Mouse (Mus musculus) ovary, postnatal 14 days (tissue): ENCODE data around the gene Cygb.
"Not testable (repeated sequence)": the region's sequence is repeated elsewhere in the genome, so short reads cannot be mapped to it uniquely, and the experiment has no call there.

ENCODE experiments used
- DNase-seq: peaks from one replicate; pipeline ENCODE4 v3.0.0; 2022; ENCODE audit warnings: low spot score

The Cygb gene

DNA sequence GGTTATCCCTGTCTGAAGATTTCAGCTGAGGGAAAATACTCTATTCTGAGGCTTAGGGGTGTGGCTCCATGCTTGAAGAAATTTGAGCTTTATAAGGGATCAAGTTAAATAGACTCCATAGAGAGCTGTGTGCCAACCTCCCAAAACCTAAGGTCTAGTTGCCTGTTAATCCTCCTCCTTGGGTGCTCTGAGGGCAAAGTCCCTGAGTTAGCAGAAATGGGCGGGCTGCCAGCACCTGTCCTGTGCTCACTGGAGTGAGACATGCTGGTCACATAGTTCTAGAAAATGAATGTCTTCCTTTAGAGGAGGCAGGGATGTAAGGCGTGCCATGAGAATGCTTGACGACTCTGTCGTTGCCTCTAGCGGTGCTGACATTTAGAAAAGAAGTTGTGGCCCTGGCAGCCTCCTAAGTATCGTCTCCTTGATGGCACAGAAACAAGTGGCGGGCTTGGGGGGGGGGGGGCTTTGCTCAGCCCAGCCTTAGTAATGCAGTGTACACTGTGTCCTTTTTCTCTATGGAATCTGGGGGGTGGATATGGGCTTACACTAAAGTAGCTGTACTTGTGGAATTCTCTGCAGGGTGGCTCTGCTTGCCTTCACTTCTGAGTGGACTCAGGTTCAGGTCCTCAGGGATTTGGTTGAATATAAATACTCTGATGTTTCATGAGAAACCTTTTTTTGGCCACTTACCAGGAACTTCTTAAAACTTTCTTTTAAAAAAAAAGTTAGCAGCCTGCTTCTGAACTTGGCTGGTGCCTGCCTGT, 20.7 kb upstream of the Cygb start:
- DNase-seq: no peak

GRCm38 (mm10) chr11:116673410-116673809, 19.3 kb upstream of the Cygb start:
- no peak for DNase-seq

GRCm38 (mm10) chr11:116672595-116672994, 18.5 kb upstream of the Cygb start:
- no peak for DNase-seq

DNA sequence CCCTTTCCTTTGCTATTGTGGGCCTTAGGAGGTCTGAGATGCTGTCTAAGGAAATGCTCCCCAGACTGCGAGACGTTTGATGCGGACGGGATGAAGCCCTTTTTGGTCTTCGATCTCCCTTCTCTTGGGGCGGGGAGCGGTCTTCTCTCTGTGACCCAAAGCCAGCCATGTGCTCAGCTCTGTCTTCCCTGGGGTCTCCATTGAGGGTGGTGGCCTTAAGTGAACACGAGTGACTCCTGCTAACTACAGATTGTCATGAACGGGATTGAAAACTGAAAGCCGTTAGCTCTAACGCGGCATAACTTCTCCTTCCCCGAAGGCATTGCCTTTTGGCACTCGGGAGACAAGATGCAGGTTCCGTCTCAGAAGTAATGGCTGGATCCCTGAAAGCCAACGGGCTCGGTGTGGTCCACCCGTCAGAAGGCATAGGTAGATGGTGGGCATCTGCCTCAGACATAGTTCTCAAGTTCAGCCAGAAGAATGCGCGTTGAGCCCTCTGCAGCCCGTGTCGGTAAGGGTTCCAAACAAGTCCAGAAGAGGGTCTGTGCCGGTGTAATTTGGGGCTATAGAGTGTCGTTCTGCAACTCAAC, 17.8 kb upstream of the Cygb start:
- no peak for DNase-seq

DNA sequence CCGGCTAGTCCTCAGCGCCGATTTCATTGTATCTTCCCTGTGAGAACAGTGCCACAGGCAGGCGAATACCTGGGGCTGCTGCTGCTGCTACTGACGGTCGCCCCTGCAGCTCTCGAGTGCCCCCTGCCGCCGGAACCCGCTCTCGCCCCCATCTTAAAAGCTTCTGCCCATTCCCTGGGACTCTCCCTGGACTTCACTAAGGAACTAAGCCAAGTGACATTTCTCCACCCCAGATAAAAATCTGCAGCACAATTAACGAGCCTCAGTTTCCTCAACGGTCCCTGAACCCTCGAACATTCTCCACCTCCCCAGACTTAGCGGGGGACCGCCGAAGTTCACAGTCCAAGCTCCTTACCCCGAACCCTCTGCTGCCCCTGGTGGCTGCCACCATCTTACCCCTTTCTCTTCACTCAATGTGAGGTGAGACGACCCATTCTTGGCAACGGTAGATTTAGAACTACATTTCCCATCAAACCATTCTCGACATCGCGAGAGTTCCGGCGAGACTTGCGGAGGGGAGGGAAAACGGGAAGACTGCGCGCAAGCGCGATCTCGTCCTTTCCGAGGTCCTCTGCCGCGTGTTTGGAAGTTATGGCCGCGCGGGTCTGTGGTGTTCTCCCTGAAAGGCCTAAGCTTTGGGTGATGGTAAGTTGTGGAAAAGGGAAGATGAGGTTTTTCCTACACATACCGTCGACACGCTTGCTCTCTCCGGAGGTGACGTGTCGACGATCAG, 17.2 kb upstream of the Cygb start:
- peak; percentile 96 for DNase-seq

- DNase-seq: no peak
These were observed 16.3 kb upstream of the Cygb start for GRCm38 (mm10) chr11:116670386-116670785.

GRCm38 (mm10) chr11:116669787-116670365, 15.8 kb upstream of the Cygb start:
- DNase-seq: no peak

GRCm38 (mm10) chr11:116669316-116669715, 15.2 kb upstream of the Cygb start:
- no peak for DNase-seq

GRCm38 (mm10) chr11:116668839-116669238, 14.7 kb upstream of the Cygb start:
- no peak for DNase-seq

- DNase-seq: no peak
These were observed 14.3 kb upstream of the Cygb start for GRCm38 (mm10) chr11:116668381-116668825.

- DNase-seq: no peak
These were observed 13.8 kb upstream of the Cygb start for GRCm38 (mm10) chr11:116667930-116668329.

GRCm38 (mm10) chr11:116667012-116667411, 12.9 kb upstream of the Cygb start:
- not testable (repeated sequence) for DNase-seq

GRCm38 (mm10) chr11:116666566-116666965, 12.5 kb upstream of the Cygb start:
- DNase-seq: no peak

GRCm38 (mm10) chr11:116665289-116665688, 11.2 kb upstream of the Cygb start:
- no peak for DNase-seq

- DNase-seq: no peak
These were observed 7.8 kb upstream of the Cygb start for GRCm38 (mm10) chr11:116661948-116662377.

- no peak for DNase-seq
These were observed 7.3 kb upstream of the Cygb start for GRCm38 (mm10) chr11:116661291-116661947.

GRCm38 (mm10) chr11:116660181-116660580, 6.1 kb upstream of the Cygb start:
- no peak for DNase-seq

- no peak for DNase-seq
These were observed 5.0 kb upstream of the Cygb start for GRCm38 (mm10) chr11:116659027-116659621.

GRCm38 (mm10) chr11:116658238-116658637, 4.1 kb upstream of the Cygb start:
- no peak for DNase-seq

DNA sequence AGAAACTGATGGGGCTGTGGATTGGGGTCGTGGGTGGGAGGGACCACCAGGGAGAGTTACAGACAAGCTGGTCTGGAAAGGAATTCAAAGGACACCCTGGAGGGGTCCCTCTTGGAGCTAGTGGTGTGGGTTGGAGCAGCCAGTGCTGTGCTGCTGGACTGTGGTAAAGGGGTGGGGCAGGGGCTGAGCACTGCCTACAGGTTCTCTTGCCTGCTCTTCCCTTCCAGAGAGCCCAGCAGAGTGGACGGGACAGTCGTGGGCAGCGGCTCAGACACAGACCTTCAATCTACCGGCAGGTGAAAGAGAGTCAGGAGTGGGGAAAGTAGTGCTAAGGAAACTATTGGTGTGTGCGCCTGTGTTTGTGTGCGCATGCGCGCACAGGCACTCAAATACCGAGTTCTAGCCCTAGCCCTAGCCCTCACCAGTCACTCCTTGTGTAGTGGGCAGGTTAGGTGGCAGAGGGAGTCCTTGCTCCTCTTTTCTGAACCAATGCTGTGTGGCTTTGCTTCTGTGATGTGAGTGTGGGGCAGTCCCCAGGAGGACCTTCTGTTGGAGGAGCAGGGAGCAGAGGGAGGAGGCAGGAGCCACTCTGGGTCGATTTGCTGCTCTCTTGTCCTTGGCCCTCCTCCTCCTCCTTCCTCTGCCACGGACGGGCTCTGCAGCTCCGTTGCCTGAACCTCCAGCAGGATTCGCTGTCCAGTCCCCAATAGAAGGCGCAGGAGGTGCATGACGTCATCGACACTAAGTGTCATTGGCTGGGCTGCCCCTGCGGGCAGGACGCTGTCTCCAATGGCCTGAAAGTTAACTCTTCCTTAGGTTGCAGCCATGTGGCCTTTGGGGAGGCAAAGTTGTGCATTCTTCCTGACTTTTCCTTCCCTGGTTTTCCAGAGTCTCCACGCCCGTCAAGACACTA, 3.5 kb upstream of the Cygb start:
- peak; percentile 80 for DNase-seq
